Comparison of ENCODE assay signal across 8 mouse cellular contexts in genomic region chr12:51729058-51729457, GRCm38 (mm10). TPM values are rescaled to one million over a fixed set of nuclear protein-coding genes. Genes with fewer than 3 reads are reported as not detected.
DNase-seq lines count a peak whose midpoint lies in the region; ATAC-seq and TF ChIP-seq lines count a peak whose summit lies in the region.

No protein-coding gene starts in this region.

- intact Hi-C loops in gastrocnemius, adult 2 months (cut with DNase I), result no loop called here

- peaks cover 37% of the 10 kb centered on the region for H3K4me1 ChIP-seq in megakaryocyte, embryonic 14.5 days
- peaks cover 3% of the 10 kb centered on the region; the same call in 1 of the 2 replicates for H3K4me1 ChIP-seq in intestine, embryonic 16.5 days (ENCODE audit: control insufficient read depth, insufficient read depth, low read length)
- no peaks in the 10 kb centered on the region for H3K4me1 ChIP-seq in midbrain, embryonic 14.5 days (ENCODE audit: control insufficient read depth, insufficient read depth, low read length)
- no peaks in the 10 kb centered on the region for H3K4me1 ChIP-seq in forebrain, embryonic 10.5 days

- peaks cover 54% of the 10 kb centered on the region for H3K36me3 ChIP-seq in megakaryocyte, embryonic 14.5 days (replicated peaks; ENCODE audit: low read length)
- H3K36me3 ChIP-seq in intestine, embryonic 16.5 days (ENCODE audit: control insufficient read depth, insufficient read depth, low read length), result no peaks in the 10 kb centered on the region
- H3K36me3 ChIP-seq in midbrain, embryonic 14.5 days (ENCODE audit: control insufficient read depth, insufficient read depth, low read length), result peaks cover 8% of the 10 kb centered on the region; the same call in 1 of the 2 replicates
- peaks cover 24% of the 10 kb centered on the region for H3K36me3 ChIP-seq in forebrain, embryonic 10.5 days (replicated peaks)

- H3K9me3 ChIP-seq in megakaryocyte, embryonic 14.5 days, result peaks cover 10% of the 10 kb centered on the region
- H3K9me3 ChIP-seq in intestine, embryonic 16.5 days (ENCODE audit: control insufficient read depth, low read length), result no peaks in the 10 kb centered on the region
- no peaks in the 10 kb centered on the region for H3K9me3 ChIP-seq in midbrain, embryonic 14.5 days (ENCODE audit: control insufficient read depth, low read length)
- H3K9me3 ChIP-seq in forebrain, embryonic 10.5 days, result no peaks in the 10 kb centered on the region

- H3K9ac ChIP-seq in intestine, embryonic 16.5 days (ENCODE audit: low read depth, low read length), result no peak overlapping the region
- H3K9ac ChIP-seq in midbrain, embryonic 14.5 days (replicated peaks; ENCODE audit: low read length), result no peak overlapping the region

- no peak for TF ChIP-seq CTCF in gastrocnemius, adult 2 months (IDR thresholded peaks at IDR 0.05)

- peak; percentile 69 for DNase-seq in gastrocnemius, adult 2 months
- peak; percentile 49 for DNase-seq in lung, postnatal 14 days
- DNase-seq in midbrain, embryonic 14.5 days, result no peak
- DNase-seq in embryo, embryonic 9.5 days (ENCODE audit: extremely low spot score), result no peak
- no peak for DNase-seq in forebrain, embryonic 10.5 days (ENCODE audit: extremely low spot score, low spot score)

- H3K4me3 ChIP-seq in megakaryocyte, embryonic 14.5 days (replicated peaks), result peak overlapping the region; percentile 53
- H3K4me3 ChIP-seq in gastrocnemius, adult 2 months, result peak overlapping the region; percentile 64
- H3K4me3 ChIP-seq in intestine, embryonic 16.5 days (ENCODE audit: low read length), result no peak overlapping the region
- no peak overlapping the region for H3K4me3 ChIP-seq in midbrain, embryonic 14.5 days (replicated peaks; ENCODE audit: low read depth, low read length)
- no peak overlapping the region for H3K4me3 ChIP-seq in forebrain, embryonic 10.5 days

- no peaks in the 10 kb centered on the region for H3K27me3 ChIP-seq in megakaryocyte, embryonic 14.5 days (replicated peaks)
- no peaks in the 10 kb centered on the region for H3K27me3 ChIP-seq in intestine, embryonic 16.5 days (replicated peaks; ENCODE audit: control insufficient read depth, insufficient read depth, low read length)
- no peaks in the 10 kb centered on the region for H3K27me3 ChIP-seq in midbrain, embryonic 14.5 days (ENCODE audit: control insufficient read depth, insufficient read depth, low read length)
- H3K27me3 ChIP-seq in forebrain, embryonic 10.5 days (ENCODE audit: poor library complexity, severe bottlenecking), result peaks cover 3% of the 10 kb centered on the region; the same call in 1 of the 2 replicates

- WGBS in intestine, embryonic 16.5 days, result 60% methylated on average over 11 of the region's 11 CpGs
- 83% methylated on average over 11 of the region's 11 CpGs for WGBS in midbrain, embryonic 14.5 days
- 87% methylated on average over 11 of the region's 11 CpGs for WGBS in forebrain, embryonic 10.5 days

- no peak overlapping the region for H3K4me2 ChIP-seq in intestine, embryonic 16.5 days (ENCODE audit: low read depth, low read length)
- H3K4me2 ChIP-seq in midbrain, embryonic 14.5 days (ENCODE audit: low read length), result no peak overlapping the region

- peak overlapping the region; percentile 89 for H3K27ac ChIP-seq in gastrocnemius, adult 2 months
- H3K27ac ChIP-seq in intestine, embryonic 16.5 days (ENCODE audit: low read length), result peak overlapping the region; percentile 62
- H3K27ac ChIP-seq in midbrain, embryonic 14.5 days (replicated peaks; ENCODE audit: low read depth, low read length), result no peak overlapping the region
- H3K27ac ChIP-seq in forebrain, embryonic 10.5 days, result no peak overlapping the region

- ATAC-seq in megakaryocyte, adult 5-6 weeks (ENCODE audit: poor library complexity, severe bottlenecking), result no peak
- no peak; the same call in 1 of the 2 replicates for ATAC-seq in intestine, embryonic 16.5 days
- no peak for ATAC-seq in midbrain, embryonic 14.5 days (ENCODE audit: low FRiP score, low TSS enrichment)

RNA-seq across cellular contexts. Expression of gene Strn3, which starts 37.4 kb away (rescaled TPM):
- 3.8 and 8.8 TPM in 2 replicates for polyA plus RNA-seq in megakaryocyte, embryonic 14.5 days (2012; ENCODE audit: insufficient read depth, low replicate concordance)
- 28.1 and 31.0 TPM in 2 replicates for total RNA-seq in megakaryocyte, adult 5-6 weeks (2015)
- 49.2 and 59.5 TPM in 2 replicates for total RNA-seq in megakaryocyte, adult 5-6 weeks (2017)
- total RNA-seq in gastrocnemius, adult 2 months (2021), result 100 to 1,000 TPM; 142 to 174 TPM
- 14.5 and 25.2 TPM in 2 replicates for polyA plus RNA-seq in intestine, embryonic 16.5 days (2015; fragmentation: Nextera tagmentation; extraction: Ambion mirVana)
- polyA plus RNA-seq in midbrain, embryonic 14.5 days (2014; fragmentation: Nextera tagmentation; extraction: Ambion mirVana), result 43.9 and 51.5 TPM in 2 replicates
- 40.8 and 41.0 TPM in 2 replicates for polyA plus RNA-seq in forebrain, embryonic 10.5 days (2016; fragmentation: Nextera tagmentation; extraction: Ambion mirVana)

RNA-seq across cellular contexts. Expression of gene Ap4s1, which starts 38.2 kb away (rescaled TPM):
- 27.7 and 51.5 TPM in 2 replicates for polyA plus RNA-seq in megakaryocyte, embryonic 14.5 days (2012; ENCODE audit: insufficient read depth, low replicate concordance)
- total RNA-seq in megakaryocyte, adult 5-6 weeks (2015), result 40.4 and 41.6 TPM in 2 replicates
- total RNA-seq in megakaryocyte, adult 5-6 weeks (2017), result 27.2 and 33.9 TPM in 2 replicates
- 10 to 100 TPM; 60.2 to 61.3 TPM for total RNA-seq in gastrocnemius, adult 2 months (2021)
- polyA plus RNA-seq in intestine, embryonic 16.5 days (2015; fragmentation: Nextera tagmentation; extraction: Ambion mirVana), result 20.7 and 21.1 TPM in 2 replicates
- 53.9 and 66.1 TPM in 2 replicates for polyA plus RNA-seq in midbrain, embryonic 14.5 days (2014; fragmentation: Nextera tagmentation; extraction: Ambion mirVana)
- polyA plus RNA-seq in forebrain, embryonic 10.5 days (2016; fragmentation: Nextera tagmentation; extraction: Ambion mirVana), result 40.3 and 41.7 TPM in 2 replicates

Comparison
In these comparisons a context has a peak if more than half of its experiments do, and no peak if none do; other contexts are left out.
1. H3K4me3 ChIP-seq: peak in megakaryocyte, embryonic 14.5 days (single experiment) and gastrocnemius, adult 2 months (single experiment); none in intestine, embryonic 16.5 days (single experiment), midbrain, embryonic 14.5 days (single experiment) and forebrain, embryonic 10.5 days (single experiment).
2. DNase-seq: peak in gastrocnemius, adult 2 months (single experiment) and lung, postnatal 14 days (single experiment); none in midbrain, embryonic 14.5 days (single experiment), embryo, embryonic 9.5 days (single experiment) and forebrain, embryonic 10.5 days (single experiment).
3. H3K27ac ChIP-seq: peak in gastrocnemius, adult 2 months (single experiment) and intestine, embryonic 16.5 days (single experiment); none in midbrain, embryonic 14.5 days (single experiment) and forebrain, embryonic 10.5 days (single experiment).